Mouse (Mus musculus): ENCODE measurements around the gene Bbox1.

Gene Bbox1

DNA sequence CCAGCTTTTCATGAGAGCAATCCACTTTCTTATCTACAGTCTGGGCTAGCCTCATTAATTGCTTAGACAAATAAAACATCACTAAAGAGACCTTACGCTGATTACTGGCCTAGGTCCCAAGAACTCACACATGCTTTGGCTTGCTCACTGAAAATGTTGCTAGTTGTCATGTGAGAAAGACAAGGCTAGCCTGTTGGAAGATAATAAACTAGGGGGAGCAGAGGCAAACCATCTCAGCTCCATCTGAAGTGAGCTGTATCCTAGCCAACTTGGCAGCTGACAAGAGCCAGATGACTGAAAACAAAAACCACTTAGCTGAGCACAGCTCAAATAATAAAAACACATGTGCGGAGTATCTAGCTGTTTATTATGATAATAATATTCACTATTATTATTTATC lies 40.2 kb downstream of the Bbox1 start:
- no peak for DNase-seq (ENCODE audit: low spot score in 2 of 2)

DNA sequence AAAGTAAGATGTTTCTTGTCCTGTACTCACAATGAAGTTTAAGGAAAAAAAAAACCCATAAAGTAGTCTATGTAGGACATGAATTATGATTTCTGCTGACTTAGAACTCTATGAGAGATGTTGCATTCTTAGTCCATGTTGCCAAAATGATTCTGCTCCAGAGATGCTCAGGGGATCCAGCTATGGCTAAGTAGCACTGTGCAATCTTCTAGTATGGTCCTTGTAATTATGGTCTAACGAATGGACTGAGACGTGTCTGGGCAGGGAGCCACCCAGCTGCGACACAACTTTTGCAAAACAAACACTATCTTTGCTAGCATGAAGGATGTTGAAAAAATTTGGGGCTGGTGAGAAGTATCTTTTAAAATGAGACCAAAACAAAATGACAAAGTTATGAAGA lies 45.1 kb downstream of the Bbox1 start:
- no peak for DNase-seq (ENCODE audit: low spot score in 2 of 2)

DNA sequence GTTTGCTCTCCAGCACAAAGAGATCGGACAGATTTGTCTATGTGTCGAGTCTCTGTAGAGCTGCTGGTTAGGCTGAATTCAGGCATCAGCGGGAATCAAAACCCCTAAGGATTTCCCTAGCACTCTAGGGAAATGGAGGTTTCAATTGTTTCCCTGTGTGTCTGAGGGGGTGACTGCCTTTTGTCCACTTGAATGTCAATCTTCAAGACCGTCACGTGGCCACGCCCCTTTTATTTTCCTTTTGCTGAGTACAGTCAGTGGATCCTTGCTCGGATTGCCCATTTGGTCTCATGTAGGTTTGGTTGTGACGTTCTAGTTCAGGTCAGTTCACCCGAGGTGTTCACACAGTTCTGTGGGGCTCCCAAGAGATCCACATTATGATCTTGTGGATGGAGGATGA lies 82.1 kb downstream of the Bbox1 start:
- DNase-seq (ENCODE audit: low spot score in 2 of 2), result no peak

DNA sequence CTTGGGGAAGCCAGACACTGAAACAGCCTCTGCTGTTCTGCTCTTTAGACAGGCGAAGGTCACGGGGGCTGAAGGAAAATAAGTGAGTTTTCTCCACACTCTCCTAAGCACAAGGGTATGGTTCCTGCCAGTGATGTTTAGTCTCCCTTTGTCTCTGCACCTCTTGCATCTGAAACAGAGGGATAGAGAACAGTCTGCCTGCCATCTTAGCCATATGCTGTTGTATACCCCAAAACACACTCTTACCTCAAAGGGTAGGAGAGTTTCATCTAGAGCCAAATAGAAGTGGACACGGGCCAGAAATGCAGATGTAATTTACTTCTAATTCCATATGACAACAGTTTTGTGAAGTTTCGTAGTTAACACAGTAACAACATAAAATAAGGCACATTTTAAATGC lies 83.6 kb downstream of the Bbox1 start:
- DNase-seq (ENCODE audit: low spot score in 2 of 2), result no peak

DNA sequence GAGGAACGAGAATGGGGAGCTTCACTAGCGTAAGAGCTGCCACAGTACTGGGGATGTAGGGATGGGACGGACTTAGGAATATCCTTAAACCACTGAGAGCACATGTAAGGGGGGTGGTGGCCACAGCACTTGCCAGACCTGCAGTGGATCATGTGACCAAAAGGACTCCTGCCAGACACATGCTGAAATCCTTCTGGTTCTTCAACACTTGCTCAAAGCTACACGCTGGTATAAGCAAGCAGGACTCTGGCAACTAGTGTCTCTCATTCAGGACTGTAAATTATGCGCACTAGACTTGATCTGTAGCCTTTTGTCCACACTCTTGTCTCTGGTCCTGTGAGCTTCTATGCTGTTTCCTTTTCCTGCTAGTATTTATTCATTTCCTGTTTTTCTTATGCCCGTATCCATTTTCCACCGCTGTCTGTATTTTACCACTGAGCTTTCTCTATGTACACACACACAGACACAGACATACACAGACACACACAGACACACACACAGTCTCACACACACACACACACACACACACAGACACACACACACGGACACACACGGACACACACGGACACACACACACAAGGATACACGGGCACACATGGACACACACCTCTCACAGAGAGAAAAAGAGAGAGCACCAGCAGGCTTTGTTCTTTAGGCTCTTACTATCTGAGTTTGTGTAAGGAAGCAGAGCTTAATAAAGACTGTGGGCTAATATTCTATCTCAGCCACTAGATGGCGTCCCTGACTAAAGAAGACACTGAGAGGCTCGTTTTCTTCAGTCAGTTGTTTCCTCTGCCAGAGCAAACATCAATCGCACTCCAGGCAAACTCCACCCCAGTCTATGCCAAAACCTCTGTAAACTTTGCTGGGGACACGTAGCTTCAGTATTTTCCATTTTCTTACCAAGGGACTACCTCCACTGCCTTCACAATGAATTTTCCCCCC lies 84.9 kb downstream of the Bbox1 start:
- no peak for DNase-seq (ENCODE audit: low spot score in 2 of 2)

DNA sequence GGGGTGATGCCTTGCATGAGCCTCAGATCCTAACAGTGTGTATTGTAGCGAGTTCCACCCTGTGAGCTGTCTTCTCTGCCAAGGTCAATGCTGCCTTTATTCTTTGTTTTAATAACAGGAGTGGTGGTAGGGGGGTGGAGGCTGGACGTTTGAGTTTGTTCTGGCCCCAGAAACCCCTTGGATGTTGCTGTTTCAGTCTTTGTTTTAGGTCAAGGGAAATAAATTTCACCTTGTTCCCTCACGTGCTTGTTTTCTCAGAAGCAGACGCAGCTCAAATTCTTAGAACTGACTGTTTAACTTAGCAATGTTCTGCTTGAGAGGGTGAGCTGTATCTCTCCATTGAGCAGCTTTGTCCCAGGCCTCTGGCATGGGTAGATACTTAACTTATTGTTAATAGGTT lies 87.9 kb downstream of the Bbox1 start:
- DNase-seq (ENCODE audit: low spot score in 2 of 2), result no peak

DNA sequence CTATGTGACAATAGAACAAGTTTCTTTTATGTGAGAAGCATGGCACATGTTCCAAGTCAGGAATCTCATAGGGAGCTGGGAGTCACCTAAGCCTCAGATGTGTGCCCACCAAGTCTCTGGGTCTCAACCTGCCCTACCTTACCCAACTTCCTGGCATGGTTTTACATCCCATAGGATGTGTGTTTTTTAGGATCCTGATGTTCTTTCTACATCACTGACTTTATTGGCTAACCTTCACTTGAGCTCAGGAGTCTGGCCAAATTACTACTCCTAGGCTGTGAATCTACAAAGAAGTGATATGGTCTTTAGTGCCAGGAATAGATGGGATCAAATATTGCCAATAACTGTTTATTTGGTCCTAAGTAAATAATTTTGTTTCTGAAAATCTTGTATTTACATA lies 88.4 kb downstream of the Bbox1 start:
- DNase-seq (ENCODE audit: low spot score in 2 of 2), result no peak

DNA sequence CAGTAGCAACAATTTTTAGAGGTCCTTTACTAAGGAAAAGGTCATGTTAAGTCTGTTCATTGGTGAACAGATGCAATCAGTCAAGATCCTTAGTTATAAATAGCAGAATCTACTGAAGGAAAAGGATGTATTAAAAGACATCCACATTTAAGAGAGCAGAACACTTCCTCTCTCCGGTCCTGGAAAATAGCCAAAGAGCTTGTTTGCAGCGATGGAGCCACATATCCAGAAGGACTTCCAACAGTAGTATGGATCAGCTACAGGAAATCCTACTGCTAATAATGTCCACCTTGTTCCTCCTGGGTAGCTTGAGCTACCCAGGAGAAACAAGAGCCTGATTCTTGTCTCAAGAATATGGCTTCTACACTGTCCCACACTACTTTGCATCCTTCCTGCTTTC lies 91.6 kb downstream of the Bbox1 start:
- DNase-seq (ENCODE audit: low spot score in 2 of 2), result no peak

DNA sequence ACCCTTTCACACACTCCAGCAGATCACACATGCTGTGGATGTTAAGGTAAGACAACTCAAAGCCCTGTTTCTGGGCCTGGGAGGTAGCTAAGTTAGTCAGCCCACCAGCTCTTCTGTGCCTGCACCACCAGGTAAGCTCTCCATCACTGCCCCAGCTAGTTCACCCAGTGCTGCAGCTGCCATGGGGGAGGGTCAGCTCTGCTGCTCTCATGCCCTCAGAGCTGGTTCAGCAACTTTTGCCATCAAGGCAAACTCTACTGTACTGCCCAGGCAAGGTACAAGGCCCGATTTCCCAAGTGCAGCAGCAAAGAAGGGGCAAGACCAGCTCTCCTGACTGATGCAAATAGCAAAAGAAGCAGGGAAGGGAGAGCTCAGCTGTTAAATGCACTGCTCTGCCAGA lies 93.9 kb downstream of the Bbox1 start:
- no peak for DNase-seq (ENCODE audit: low spot score in 2 of 2)

DNA sequence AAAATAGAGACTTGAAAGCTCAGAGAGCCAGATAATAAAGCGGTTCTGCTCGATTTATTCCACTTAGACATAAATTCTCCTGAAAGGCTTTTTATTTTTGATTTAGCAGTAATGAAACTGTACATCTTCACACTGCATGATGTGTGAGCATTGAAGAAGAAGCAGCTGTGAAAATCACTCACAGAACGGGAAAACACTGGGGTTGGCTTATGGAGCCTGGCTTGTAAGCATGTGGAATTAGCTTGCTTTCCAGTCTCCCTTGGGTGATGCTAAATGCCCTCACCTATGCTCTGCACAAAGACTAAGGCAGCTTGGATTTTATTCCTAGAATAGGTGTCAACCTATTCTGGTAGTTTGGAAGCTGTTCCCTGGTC lies 98.7 kb downstream of the Bbox1 start:
- no peak for DNase-seq (ENCODE audit: low spot score in 2 of 2)

DNA sequence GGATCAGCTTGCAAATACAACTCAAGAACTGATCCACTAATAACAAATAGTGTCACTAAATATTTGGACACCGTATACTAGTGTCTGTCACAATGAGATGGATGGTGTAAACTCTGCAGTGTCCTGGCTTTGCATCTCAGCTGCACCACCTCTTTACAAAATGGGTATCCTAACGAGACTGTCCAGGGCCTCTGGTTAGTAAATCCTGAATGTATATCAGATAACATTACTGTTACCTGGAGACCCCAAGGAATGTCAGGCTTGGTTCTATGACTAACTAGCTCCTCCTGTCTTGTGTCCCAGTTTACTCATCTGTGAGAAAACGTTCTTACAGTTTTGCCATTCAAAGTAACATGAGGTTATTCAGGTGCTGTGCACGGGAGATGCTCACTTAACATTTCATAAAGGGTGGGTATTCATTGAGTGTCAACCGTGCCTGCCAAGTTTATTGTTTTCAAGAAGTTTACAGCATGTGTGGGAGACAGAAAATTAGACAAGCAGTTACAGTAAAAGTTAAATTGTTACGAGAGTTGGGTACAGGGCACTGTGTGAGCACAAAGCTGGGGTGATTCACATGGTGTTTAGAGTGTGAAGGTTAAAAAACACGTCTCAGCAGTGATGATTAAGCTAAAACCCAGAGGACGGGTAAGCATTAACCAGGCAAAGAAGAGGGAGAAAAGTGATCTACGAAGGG lies 99.2 kb downstream of the Bbox1 start:
- DNase-seq (ENCODE audit: low spot score in 2 of 2), result no peak

DNA sequence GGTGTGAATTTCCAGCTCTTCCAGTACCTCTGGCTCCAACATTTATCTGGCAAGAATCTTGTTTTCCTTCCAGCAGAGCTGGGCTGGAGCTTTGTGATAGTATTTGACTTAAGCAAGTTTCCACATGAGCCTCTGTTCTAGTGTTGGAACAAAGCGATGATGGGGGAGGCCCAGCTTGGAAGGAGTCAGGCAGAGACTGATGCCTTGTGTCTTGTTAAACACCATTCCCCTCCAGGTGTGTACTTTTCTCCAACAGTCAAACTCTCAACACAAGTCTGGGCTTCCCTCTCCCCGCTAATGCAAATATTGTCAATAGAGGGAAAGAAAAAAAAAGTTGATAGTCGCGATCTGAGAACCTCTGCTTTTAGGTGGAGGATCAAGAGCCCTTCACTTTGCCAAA lies 100.1 kb downstream of the Bbox1 start:
- DNase-seq (ENCODE audit: low spot score in 2 of 2), result no peak

Measured in spleen, postnatal 14 days (tissue).